8 mouse cellular contexts compared by ENCODE assay signal in the genomic region with DNA sequence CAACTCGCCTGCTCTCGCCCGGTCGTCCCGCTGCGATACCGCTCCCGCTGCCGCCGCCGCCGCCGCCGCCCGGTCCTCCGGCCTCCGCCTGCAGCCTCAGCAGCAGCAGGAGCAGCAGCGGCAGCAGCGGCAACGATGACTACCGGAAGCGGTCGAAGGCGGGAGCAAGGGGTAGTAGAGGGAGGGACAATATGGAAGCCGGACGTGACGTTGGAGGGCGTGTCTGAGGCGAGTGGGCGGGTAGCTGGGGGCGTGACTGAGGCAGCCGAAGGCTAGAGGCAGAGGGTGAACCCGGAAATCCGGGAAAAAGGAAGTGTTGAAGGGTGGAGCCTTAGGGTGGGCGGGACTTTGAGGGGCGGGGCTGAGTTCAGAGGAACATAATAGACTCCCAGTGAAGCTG. TPM values are rescaled to one million over a fixed set of nuclear protein-coding genes. Genes with fewer than 3 reads are reported as not detected.
DNase-seq lines count a peak whose midpoint lies in the region; ATAC-seq and TF ChIP-seq lines count a peak whose summit lies in the region.

A gene (minus strand): TSS at position 17 of the 400 bp plus-strand sequence.

- no peaks in the 10 kb centered on the region for H3K9me3 ChIP-seq in erythroblast, embryonic 14.5 days (ENCODE audit: control insufficient read depth, low read length)
- no peaks in the 10 kb centered on the region; the same call in 1 of the 2 replicates for H3K9me3 ChIP-seq in heart, embryonic 11.5 days (replicated peaks; ENCODE audit: control insufficient read depth, low read length)
- no peaks in the 10 kb centered on the region for H3K9me3 ChIP-seq in kidney, embryonic 16.5 days (ENCODE audit: low read length)

- peak; percentile 97 for ATAC-seq in heart, embryonic 11.5 days (replicated peaks; ENCODE audit: insufficient number of reproducible peaks, low FRiP score, low TSS enrichment)
- peak; percentile 98 for ATAC-seq in kidney, embryonic 16.5 days (ENCODE audit: low FRiP score, low TSS enrichment)

- H3K4me1 ChIP-seq in erythroblast, embryonic 14.5 days (ENCODE audit: control insufficient read depth), result peaks cover 51% of the 10 kb centered on the region
- peaks cover 19% of the 10 kb centered on the region for H3K4me1 ChIP-seq in heart, embryonic 11.5 days (ENCODE audit: control insufficient read depth, insufficient read depth, low read length)
- peaks cover 24% of the 10 kb centered on the region for H3K4me1 ChIP-seq in kidney, embryonic 16.5 days (ENCODE audit: insufficient read depth, low read length)
- peaks cover 20% of the 10 kb centered on the region for H3K4me1 ChIP-seq in liver, adult 2 months (ENCODE audit: control insufficient read depth, insufficient read depth, low read length)

- H3K79me3 ChIP-seq in C2C12 (ENCODE audit: low read depth), result peaks cover 46% of the 10 kb centered on the region

- peak within 1 kb of the TSS; percentile 70 for H3ac ChIP-seq in C2C12 (ENCODE audit: control insufficient read depth, insufficient read length, low read depth)
- H3ac ChIP-seq in myocyte (ENCODE audit: control insufficient read depth, insufficient read length), result peak within 1 kb of the TSS; percentile 64

- peak; percentile 99 for DNase-seq in brain, embryonic 14.5 days (ENCODE audit: low read depth)
- peak; percentile 93 for DNase-seq in liver, adult 2 months (ENCODE audit: extremely low read depth, low read depth, low spot score)
- peak; percentile 99 for DNase-seq in splenic B cell, adult 2 months (ENCODE audit: low read depth, low spot score)

- H3K79me2 ChIP-seq in C2C12 (ENCODE audit: control insufficient read depth, insufficient read depth) (peaks cover 48% of the 10 kb centered on the region), myocyte (ENCODE audit: control insufficient read depth, insufficient read depth) (peaks cover 47% of the 10 kb centered on the region)
- peaks cover 34% of the 10 kb centered on the region for H3K79me2 ChIP-seq in liver, adult 2 months (ENCODE audit: control insufficient read depth, insufficient read depth, low read length)

- peak within 1 kb of the TSS; percentile 82 for H3K4me3 ChIP-seq in C2C12 (ENCODE audit: insufficient read depth, poor library complexity, severe bottlenecking)
- peak within 1 kb of the TSS; percentile 100 for H3K4me3 ChIP-seq in erythroblast, embryonic 14.5 days (replicated peaks)
- peak within 1 kb of the TSS; percentile 92 for H3K4me3 ChIP-seq in heart, embryonic 11.5 days (ENCODE audit: low read depth, low read length)
- H3K4me3 ChIP-seq in kidney, embryonic 16.5 days (ENCODE audit: low read length), result peak within 1 kb of the TSS; percentile 100
- peak within 1 kb of the TSS; percentile 100 for H3K4me3 ChIP-seq in liver, adult 2 months (ENCODE audit: insufficient read depth, low read depth, low read length)
- peak within 1 kb of the TSS; percentile 82 for H3K4me3 ChIP-seq in myocyte

- peak within 1 kb of the TSS; percentile 84 for H3K4me2 ChIP-seq in heart, embryonic 11.5 days
- H3K4me2 ChIP-seq in kidney, embryonic 16.5 days (replicated peaks; ENCODE audit: low read depth, low read length), result peak within 1 kb of the TSS; percentile 89
- H3K4me2 ChIP-seq in myocyte (ENCODE audit: low read depth), result peak within 1 kb of the TSS; percentile 94

- peaks cover 7% of the 10 kb centered on the region for H3K36me3 ChIP-seq in C2C12 (ENCODE audit: control insufficient read depth, insufficient read depth)
- H3K36me3 ChIP-seq in erythroblast, embryonic 14.5 days (ENCODE audit: control insufficient read depth), result peaks cover 32% of the 10 kb centered on the region
- no peaks in the 10 kb centered on the region for H3K36me3 ChIP-seq in heart, embryonic 11.5 days (ENCODE audit: control insufficient read depth, insufficient read depth, low read length)
- 0 out of 2 replicates have a peak, but pooled peaks cover under 1% of the 10 kb centered on the region for H3K36me3 ChIP-seq in kidney, embryonic 16.5 days (ENCODE audit: insufficient read depth, low read length)
- H3K36me3 ChIP-seq in liver, adult 2 months (ENCODE audit: control insufficient read depth, insufficient read depth, low read length), result no peaks in the 10 kb centered on the region
- no peaks in the 10 kb centered on the region for H3K36me3 ChIP-seq in myocyte (ENCODE audit: control insufficient read depth, insufficient read depth)
- H3K36me3 ChIP-seq in splenic B cell, adult 2 months (ENCODE audit: control insufficient read depth, insufficient read depth, low read length, poor library complexity, severe bottlenecking), result no peaks in the 10 kb centered on the region

- peak within 1 kb of the TSS; percentile 91 for H3K9ac ChIP-seq in heart, embryonic 11.5 days (ENCODE audit: low read depth, low read length)
- H3K9ac ChIP-seq in kidney, embryonic 16.5 days (replicated peaks; ENCODE audit: low read length), result peak within 1 kb of the TSS; percentile 87
- H3K9ac ChIP-seq in liver, adult 2 months (ENCODE audit: low read depth, low read length), result peak within 1 kb of the TSS; percentile 99

- H3K27me3 ChIP-seq in C2C12 (ENCODE audit: control insufficient read depth, insufficient read depth, insufficient read length) (no peaks in the 10 kb centered on the region), myocyte (ENCODE audit: control insufficient read depth, insufficient read depth, insufficient read length) (no peaks in the 10 kb centered on the region)
- no peaks in the 10 kb centered on the region; the same call in 1 of the 2 replicates for H3K27me3 ChIP-seq in erythroblast, embryonic 14.5 days (ENCODE audit: control insufficient read depth)
- no peaks in the 10 kb centered on the region for H3K27me3 ChIP-seq in heart, embryonic 11.5 days (ENCODE audit: control insufficient read depth, insufficient read depth, low read length)
- H3K27me3 ChIP-seq in kidney, embryonic 16.5 days (ENCODE audit: insufficient read depth, low read length), result no peaks in the 10 kb centered on the region
- H3K27me3 ChIP-seq in liver, adult 2 months (ENCODE audit: control insufficient read depth, insufficient read depth, low read length), result no peaks in the 10 kb centered on the region
- no peaks in the 10 kb centered on the region for H3K27me3 ChIP-seq in splenic B cell, adult 2 months (ENCODE audit: control insufficient read depth, insufficient read depth, low read length, poor library complexity, severe bottlenecking)

- peak; percentile 71 for TF ChIP-seq POLR2A in brain, embryonic 14.5 days (IDR thresholded peaks at IDR 0.05; ENCODE audit: borderline replicate concordance, extremely low read depth, insufficient read depth, insufficient read length, poor library complexity, severe bottlenecking)
- peak; percentile 97 for TF ChIP-seq POLR2A in liver, adult 2 months (IDR thresholded peaks at IDR 0.05; ENCODE audit: extremely low read depth, insufficient read depth, low read length)
- peak; percentile 95 for TF ChIP-seq POLR2A in myocyte (IDR thresholded peaks at IDR 0.05; ENCODE audit: insufficient read length, low read depth)

- WGBS in heart, embryonic 11.5 days (ENCODE audit: insufficient replicate concordance), result 1% methylated on average over 18 of the region's 36 CpGs
- WGBS in kidney, embryonic 16.5 days, result under 1% methylated on average over 25 of the region's 36 CpGs
- under 1% methylated on average over 34 of the region's 36 CpGs for WGBS in liver, adult 2 months

- no peak for TF ChIP-seq CTCF in C2C12 (IDR thresholded peaks at IDR 0.05; ENCODE audit: control insufficient read depth, insufficient read depth, insufficient read length)
- no peak for TF ChIP-seq CTCF in brain, embryonic 14.5 days (IDR thresholded peaks at IDR 0.05; ENCODE audit: borderline replicate concordance, extremely low read depth, insufficient read depth, insufficient read length)
- no peak for TF ChIP-seq CTCF in liver, adult 2 months (IDR thresholded peaks at IDR 0.05; ENCODE audit: low read depth, low read length)

- peak within 1 kb of the TSS; percentile 84 for H3K27ac ChIP-seq in heart, embryonic 11.5 days (ENCODE audit: low read depth, low read length)
- H3K27ac ChIP-seq in kidney, embryonic 16.5 days (ENCODE audit: low read length), result peak within 1 kb of the TSS; percentile 84
- H3K27ac ChIP-seq in liver, adult 2 months (replicated peaks; ENCODE audit: insufficient read depth, low read depth, low read length), result peak within 1 kb of the TSS; percentile 98

TF ChIP-seq in C2C12, 6 proteins besides CTCF, POLR2A, EP300 and RAD21:
- no peak for TF ChIP-seq MYOD1 (IDR thresholded peaks at IDR 0.05; ENCODE audit: control insufficient read depth, insufficient read length, low read depth)
- TF ChIP-seq FOSL1 (IDR thresholded peaks at IDR 0.05; ENCODE audit: insufficient read depth, low read length, poor library complexity, severe bottlenecking), result no peak
- TF ChIP-seq MAX (IDR thresholded peaks at IDR 0.05), result peak; percentile 66

TF ChIP-seq in myocyte, 11 proteins besides CTCF, POLR2A, EP300 and RAD21:
- peak; percentile 56 for TF ChIP-seq SRF (IDR thresholded peaks at IDR 0.05; ENCODE audit: control insufficient read depth, insufficient read length, low read depth)
- TF ChIP-seq MYOD1 (IDR thresholded peaks at IDR 0.05; ENCODE audit: control insufficient read depth in 1 of 3, insufficient read length in 2 of 3, low read depth in 2 of 3), result no peak
- TF ChIP-seq REST (IDR thresholded peaks at IDR 0.05; ENCODE audit: insufficient read depth, insufficient read length), result peak; percentile 43
- TF ChIP-seq TCF3 (IDR thresholded peaks at IDR 0.05; ENCODE audit: insufficient read length, low read depth), result no peak
- TF ChIP-seq E2F4 (IDR thresholded peaks at IDR 0.05; ENCODE audit: insufficient read depth), result peak; percentile 54
- TF ChIP-seq USF1 (IDR thresholded peaks at IDR 0.05; ENCODE audit: low read depth), result no peak
- peak; percentile 90 for TF ChIP-seq POLR2AphosphoS2 (IDR thresholded peaks at IDR 0.05; ENCODE audit: insufficient read length, low read depth)
- TF ChIP-seq MYOG (IDR thresholded peaks at IDR 0.05; ENCODE audit: control insufficient read depth in 1 of 3, insufficient read depth in 1 of 3, insufficient read length in 2 of 3, low read depth in 2 of 3), result peak in 1 of 3 experiments; percentile 8
- no peak for TF ChIP-seq MAX (IDR thresholded peaks at IDR 0.05; ENCODE audit: low read depth)
- TF ChIP-seq TCF12 (IDR thresholded peaks at IDR 0.05; ENCODE audit: insufficient read depth, poor library complexity, severe bottlenecking), result no peak
- no peak for TF ChIP-seq CEBPB (IDR thresholded peaks at IDR 0.05; ENCODE audit: insufficient read depth, poor library complexity, severe bottlenecking)

RNA-seq across cellular contexts. Expression of the gene that starts here (rescaled TPM):
- polyA plus RNA-seq in C2C12 (2012; fragmentation: generic; extraction: Trizol), result 42.3 TPM
- 72.0 and 86.6 TPM in 2 replicates for polyA plus RNA-seq in brain, embryonic 14.5 days (2012; rRNA removed)
- polyA plus RNA-seq in erythroblast, embryonic 14.5 days (2012), result 6.2 and 6.5 TPM in 2 replicates
- 21.2 and 28.6 TPM in 2 replicates for polyA plus RNA-seq in heart, embryonic 11.5 days (2014; fragmentation: Nextera tagmentation; extraction: Ambion mirVana)
- 57.4 and 71.4 TPM in 2 replicates for polyA plus RNA-seq in kidney, embryonic 16.5 days (2015; fragmentation: Nextera tagmentation; extraction: Ambion mirVana)
- 28.2 and 51.6 TPM in 2 replicates for total RNA-seq in liver, adult 2 months (2014; rRNA removed)
- polyA plus RNA-seq in liver, adult 2 months (2012; rRNA removed), result 117 and 136 TPM in 2 replicates
- polyA plus RNA-seq in myocyte (2012; fragmentation: generic; extraction: Trizol), result 44.4 TPM

Comparison
In these comparisons a context has a peak if more than half of its experiments do, and no peak if none do; other contexts are left out.
1. Peak in every context shown above with its lines: DNase-seq, ATAC-seq, H3K4me3 ChIP-seq and H3K27ac ChIP-seq.